Mouse (Mus musculus) ES-Bruce4 (cell line): Measurements from ENCODE around the gene Sgpp1. TPM values are rescaled to one million over a fixed set of nuclear protein-coding genes. Genes with fewer than 3 reads are reported as not detected.

Source experiments
- H3K27ac ChIP-seq: 2 replicates; pipeline ENCODE4 v1.5.1; 2012; ENCODE audit warnings: low read length, inconsistent platforms; ENCODE audit not compliant: insufficient read depth
- H3K27me3 ChIP-seq: 2 replicates; pipeline ENCODE4 v1.6.1; 2012; ENCODE audit warnings: mild to moderate bottlenecking, low read length, inconsistent platforms; ENCODE audit not compliant: control insufficient read depth, poor library complexity, insufficient read depth, severe bottlenecking
- H3K36me3 ChIP-seq: 2 replicates; pipeline ENCODE4 v1.6.1; 2012; ENCODE audit warnings: inconsistent platforms, mild to moderate bottlenecking, low read length, moderate library complexity; ENCODE audit not compliant: control insufficient read depth, poor library complexity, insufficient read depth, severe bottlenecking
- H3K4me1 ChIP-seq: one replicate; pipeline ENCODE4 v1.8.1; 2011; ENCODE audit warnings: low read length; ENCODE audit not compliant: control insufficient read depth, insufficient read depth
- H3K4me3 ChIP-seq: 2 replicates; pipeline ENCODE4 v1.5.1; 2011; ENCODE audit warnings: low read depth, mild to moderate bottlenecking, low read length
- H3K9ac ChIP-seq: 2 replicates; pipeline ENCODE4 v1.6.1; 2012; ENCODE audit warnings: low read depth, mild to moderate bottlenecking, inconsistent platforms; ENCODE audit not compliant: poor library complexity, severe bottlenecking
- H3K9me3 ChIP-seq: replicated peaks from 2 replicates; pipeline ENCODE4 v1.6.1; 2012; ENCODE audit warnings: mild to moderate bottlenecking, low read length, inconsistent platforms; ENCODE audit not compliant: control insufficient read depth, poor library complexity, insufficient read depth, severe bottlenecking
- CTCF ChIP-seq: IDR thresholded peaks from one replicate; pipeline ENCODE4 v1.8.1; 2011; ENCODE audit warnings: low read depth, low read length
- EP300 ChIP-seq: IDR thresholded peaks from 2 replicates; pipeline ENCODE4 v1.6.1; 2011; ENCODE audit warnings: low read depth, low read length; ENCODE audit not compliant: insufficient read depth
- POLR2A ChIP-seq: IDR thresholded peaks from one replicate; pipeline ENCODE4 v1.8.1; 2011; ENCODE audit warnings: low read length; ENCODE audit not compliant: insufficient read depth
- polyA plus RNA-seq: library from polyadenylated mRNA; stranded (reverse); fragments of >200 nt; gene quantifications from 2 replicates; pipeline ENCODE4 v1.2.4, GENCODE M21; 2011; ENCODE audit warnings: low read depth; ENCODE audit not compliant: missing spikeins, insufficient read depth, insufficient read length

Gene Sgpp1
- polyA plus RNA-seq, 1 experiment: 13.7 TPM

- Histone ChIP-seq H3K4me3 (no peak overlapping the region), H3K36me3 (no peaks in the 10 kb centered on the region), H3K9ac (no peak overlapping the region), H3K27ac (no peak overlapping the region), H3K9me3 (no peaks in the 10 kb centered on the region), H3K27me3 (peaks cover 1% of the 10 kb centered on the region; the same call in 1 of the 2 replicates), H3K4me1 (no peaks in the 10 kb centered on the region)
- TF ChIP-seq CTCF (no peak), POLR2A (no peak), EP300 (no peak)
Measured at GRCm38 (mm10) chr12:75752077-75752476, 16.5 kb upstream of the Sgpp1 start.

GRCm38 (mm10) chr12:75748574-75748973, 13.0 kb upstream of the Sgpp1 start:
- Histone ChIP-seq H3K36me3 (no peaks in the 10 kb centered on the region), H3K27me3 (peaks cover 1% of the 10 kb centered on the region; the same call in 1 of the 2 replicates), H3K27ac (no peak overlapping the region), H3K4me1 (no peaks in the 10 kb centered on the region), H3K4me3 (no peak overlapping the region), H3K9me3 (no peaks in the 10 kb centered on the region), H3K9ac (no peak overlapping the region)
- no peak for TF ChIP-seq EP300
- no peak for TF ChIP-seq CTCF
- no peak for TF ChIP-seq POLR2A

GRCm38 (mm10) chr12:75745697-75746290, 10.3 kb upstream of the Sgpp1 start:
- Histone ChIP-seq H3K27ac (no peak overlapping the region), H3K9me3 (no peaks in the 10 kb centered on the region), H3K9ac (no peak overlapping the region), H3K27me3 (peaks cover 1% of the 10 kb centered on the region; the same call in 1 of the 2 replicates), H3K4me1 (no peaks in the 10 kb centered on the region), H3K36me3 (no peaks in the 10 kb centered on the region), H3K4me3 (no peak overlapping the region)
- no peak for TF ChIP-seq EP300
- TF ChIP-seq CTCF: no peak
- TF ChIP-seq POLR2A: no peak

- H3K9ac ChIP-seq: no peak overlapping the region
- TF ChIP-seq POLR2A (no peak), CTCF (no peak), EP300 (no peak)
- no peak overlapping the region for H3K4me3 ChIP-seq
- H3K9me3 ChIP-seq: no peaks in the 10 kb centered on the region
- no peaks in the 10 kb centered on the region; the same call in 1 of the 2 replicates for H3K27me3 ChIP-seq
- no peak overlapping the region for H3K27ac ChIP-seq
- no peaks in the 10 kb centered on the region for H3K4me1 ChIP-seq
- H3K36me3 ChIP-seq: no peaks in the 10 kb centered on the region
Measured at GRCm38 (mm10) chr12:75742101-75742500, 6.6 kb upstream of the Sgpp1 start.

- H3K27ac ChIP-seq: no peak overlapping the region
- H3K27me3 ChIP-seq: no peaks in the 10 kb centered on the region; the same call in 1 of the 2 replicates
- H3K4me3 ChIP-seq: no peak overlapping the region
- no peak overlapping the region for H3K9ac ChIP-seq
- no peaks in the 10 kb centered on the region for H3K4me1 ChIP-seq
- H3K36me3 ChIP-seq: no peaks in the 10 kb centered on the region
- TF ChIP-seq POLR2A: no peak
- no peak for TF ChIP-seq EP300
- TF ChIP-seq CTCF: no peak
- H3K9me3 ChIP-seq: no peaks in the 10 kb centered on the region
Measured at GRCm38 (mm10) chr12:75741273-75741672, 5.7 kb upstream of the Sgpp1 start.

- no peak overlapping the region for H3K9ac ChIP-seq
- H3K4me3 ChIP-seq: no peak overlapping the region
- no peaks in the 10 kb centered on the region for H3K9me3 ChIP-seq
- H3K36me3 ChIP-seq: no peaks in the 10 kb centered on the region
- H3K27me3 ChIP-seq: no peaks in the 10 kb centered on the region; the same call in 1 of the 2 replicates
- no peaks in the 10 kb centered on the region for H3K4me1 ChIP-seq
- no peak overlapping the region for H3K27ac ChIP-seq
- TF ChIP-seq CTCF: no peak
- TF ChIP-seq POLR2A: no peak
- no peak for TF ChIP-seq EP300
Measured at GRCm38 (mm10) chr12:75740451-75740850, 4.9 kb upstream of the Sgpp1 start.
